In the genomic region with DNA sequence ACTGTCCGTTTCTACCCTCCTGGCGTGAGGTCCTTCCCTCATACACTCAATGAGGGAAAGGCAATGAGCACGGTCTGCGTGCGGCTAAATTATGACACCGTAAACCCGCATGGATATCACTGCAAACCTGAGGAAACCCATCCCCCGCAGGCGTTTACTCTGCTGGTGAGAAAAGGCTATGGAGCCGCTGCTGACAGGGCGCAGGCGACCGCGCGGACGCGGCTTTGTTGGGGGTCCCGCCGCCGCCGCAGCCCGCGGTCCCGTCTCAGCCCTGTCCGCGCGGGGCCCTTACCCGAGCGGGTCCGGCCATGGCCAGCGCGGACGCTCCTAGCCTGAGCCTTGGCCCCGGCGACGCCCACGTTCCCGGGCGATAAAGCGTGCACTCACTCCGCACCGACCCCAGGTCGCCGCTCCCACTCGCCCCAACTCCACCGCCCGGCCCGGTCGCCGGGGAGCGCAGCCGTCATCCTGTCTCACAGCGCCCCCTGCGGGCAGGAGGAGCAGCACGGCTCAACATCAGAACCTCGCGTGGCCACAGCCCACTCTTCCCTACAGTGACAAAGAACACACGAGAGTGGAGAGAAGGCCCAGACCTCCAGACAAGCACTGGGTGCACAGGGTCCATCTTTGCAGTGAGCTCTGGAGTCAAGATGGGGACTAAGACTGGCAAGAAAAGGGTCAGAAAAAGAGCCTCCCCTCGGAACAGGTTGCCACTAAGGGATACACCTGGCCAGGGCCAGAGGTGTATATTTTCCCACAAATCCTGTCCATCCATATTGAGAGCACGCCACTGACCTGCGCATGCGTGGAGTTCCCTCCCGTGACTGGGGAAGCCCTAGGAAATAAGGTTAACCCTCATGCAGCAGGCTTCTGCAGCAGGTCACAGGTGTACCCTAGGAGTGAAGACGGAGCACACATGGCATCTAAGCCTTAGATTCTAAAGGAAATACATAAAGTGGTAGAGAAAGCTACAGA, we compare ENCODE assay signal across 8 mouse cellular contexts. TPM values are rescaled to one million over a fixed set of nuclear protein-coding genes. Genes with fewer than 3 reads are reported as not detected.
DNase-seq lines count a peak whose midpoint lies in the region; ATAC-seq lines count a peak whose summit lies in the region.

A gene (minus strand): TSS at position 764 of the 975 bp plus-strand sequence.

- peak; percentile 90 for ATAC-seq in common myeloid progenitor, adult 5-6 weeks (replicated peaks; ENCODE audit: low read depth, poor library complexity, severe bottlenecking)
- ATAC-seq in megakaryocyte, adult 5-6 weeks (ENCODE audit: poor library complexity, severe bottlenecking) = peak; percentile 97

- DNase-seq in ZHBTc4 (ENCODE audit: low read depth, low spot score) = peak; percentile 97
- DNase-seq in gastrocnemius, adult 8-10 months (ENCODE audit: low spot score in 2 of 2) = peak; percentile 78 to 86
- peak; percentile 94 for DNase-seq in induced T-regulatory cell, adult 2 months (ENCODE audit: low read depth)
- peak; percentile 77 to 84 for DNase-seq in left cerebral cortex, adult 8-10 months (ENCODE audit: low spot score in 2 of 2)
- DNase-seq in right cerebral cortex, adult 18-20 months = peak; percentile 93
- DNase-seq in urinary bladder, adult 2 months (ENCODE audit: low spot score) = peak; percentile 86

RNA-seq across cellular contexts. Expression of the gene that starts here (rescaled TPM):
- total RNA-seq in common myeloid progenitor, adult 5-6 weeks (2017) = 2.2 and 3.2 TPM in 2 replicates
- 1 to 10 TPM in 1 of 4 experiments, under 1 TPM in 3; 0.65 to 1.8 (median 0.85) TPM for total RNA-seq in gastrocnemius, adult 8-10 months (2022)
- total RNA-seq in left cerebral cortex, adult 8-10 months (2022) = 1 to 10 TPM; 5.5 to 7.1 (median 6.1) TPM
- total RNA-seq in megakaryocyte, adult 5-6 weeks (2015) = 0.05 TPM in 1 of 2 replicates, not detected in the other
- total RNA-seq in megakaryocyte, adult 5-6 weeks (2017) = not detected in 2 replicates
- polyA plus RNA-seq in urinary bladder, adult 2 months (2012; rRNA removed) = 0.48 and 0.75 TPM in 2 replicates

Comparison
In these comparisons a context has a peak if more than half of its experiments do, and no peak if none do; other contexts are left out.
1. Peak in every context shown above with its lines: DNase-seq and ATAC-seq.
2. Peak in ATAC-seq in megakaryocyte, adult 5-6 weeks; RNA of the gene not detected or under 1 TPM.
3. Peak in DNase-seq in urinary bladder, adult 2 months; RNA of the gene not detected or under 1 TPM.